Mouse (Mus musculus) stomach, postnatal 0 days (tissue): ENCODE measurements around the gene Fam196a.

Experiments
- CTCF ChIP-seq: IDR thresholded peaks from 2 replicates; pipeline ENCODE4 v1.5.1; 2016; ENCODE audit warnings: antibody characterized with exemption, low read depth, mild to moderate bottlenecking, moderate library complexity
- EP300 ChIP-seq: optimal IDR thresholded peaks from 2 replicates; pipeline ENCODE3; 2016; ENCODE audit warnings: antibody characterized with exemption

GRCm38 (mm10) chr7:134945925-134946716 lies 7.9 kb upstream of the Fam196a start:
- TF ChIP-seq CTCF = peak; percentile 52
- TF ChIP-seq EP300 = no peak
